Mouse (Mus musculus) stomach, postnatal 0 days (tissue): ENCODE measurements around the gene Zfp606.

Source experiments
- CTCF ChIP-seq: IDR thresholded peaks from 2 replicates; pipeline ENCODE4 v1.5.1; 2016; ENCODE audit warnings: antibody characterized with exemption, low read depth, mild to moderate bottlenecking, moderate library complexity
- EP300 ChIP-seq: optimal IDR thresholded peaks from 2 replicates; pipeline ENCODE3; 2016; ENCODE audit warnings: antibody characterized with exemption

- TF ChIP-seq CTCF = peak; percentile 23; the same call in 1 of the 2 replicates
- no peak for TF ChIP-seq EP300
Measured at GRCm38 (mm10) chr7:12485956-12486355, 7.9 kb downstream of the Zfp606 start.
